ENCODE assay signal across 20 mouse cellular contexts in the genomic region with DNA sequence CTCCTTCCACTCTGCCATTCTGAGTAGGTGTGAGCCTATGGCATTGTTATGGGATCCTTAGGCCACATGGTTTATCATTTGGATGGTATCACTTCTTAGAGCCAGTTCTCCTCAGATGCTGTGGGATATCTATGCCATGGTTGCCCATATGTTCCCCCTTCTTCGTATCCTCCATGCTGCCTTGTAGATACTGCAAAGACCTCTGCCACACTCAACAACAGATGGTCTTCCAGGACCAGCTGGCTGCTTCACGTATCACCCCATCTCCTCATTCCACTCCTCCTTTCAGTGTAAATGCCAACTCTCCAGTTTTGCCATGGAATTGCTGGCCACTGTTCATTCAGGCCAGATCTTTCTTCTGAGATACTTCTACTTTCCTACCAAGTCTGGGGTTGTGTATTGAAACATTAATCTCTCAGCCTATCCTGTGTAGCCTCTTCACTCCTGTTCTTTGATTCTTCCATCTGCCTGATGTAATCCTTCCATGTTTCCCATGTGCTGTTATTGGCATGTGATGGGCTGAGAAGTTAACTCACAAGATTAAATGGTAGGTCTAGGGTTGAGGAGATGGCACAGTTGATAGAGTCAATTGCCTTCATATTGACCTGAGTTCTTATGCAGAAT.
"Had no signal": no experiment of that assay in that cellular context is flagged by ENCODE, and none has a peak within 500 bp of the region (broad histone marks: within the 10 kb centered on the region; RNA-seq: fewer than 3 reads in every experiment).

No protein-coding gene starts in this region.

- H3K27me3 ChIP-seq: lung, embryonic 15.5 days; midbrain, embryonic 12.5 days; neural tube, embryonic 13.5 days; neural tube, embryonic 15.5 days had no signal

- H3K4me1 ChIP-seq: lung, embryonic 15.5 days; midbrain, embryonic 12.5 days; neural tube, embryonic 13.5 days; neural tube, embryonic 15.5 days had no signal

- H3K9ac ChIP-seq: lung, embryonic 15.5 days; midbrain, embryonic 12.5 days; neural tube, embryonic 13.5 days; neural tube, embryonic 15.5 days had no signal

- H3K9me3 ChIP-seq: lung, embryonic 15.5 days; midbrain, embryonic 12.5 days; neural tube, embryonic 13.5 days; neural tube, embryonic 15.5 days had no signal

- H3K36me3 ChIP-seq: lung, embryonic 15.5 days; midbrain, embryonic 10.5 days; midbrain, embryonic 12.5 days; neural tube, embryonic 13.5 days; neural tube, embryonic 15.5 days had no signal

- DNase-seq: lung, adult 2 months; lung, postnatal 14 days; lung, postnatal 4 days; midbrain, embryonic 14.5 days; retina, postnatal 1 day; right cerebral cortex, adult 18-20 months; right cerebral cortex, postnatal 25 days; right cerebral cortex, postnatal 4 days; spleen, adult 18-20 months; thymus, adult 18-20 months; thymus, postnatal 14 days; thymus, postnatal 36 days had no signal

- H3K27ac ChIP-seq: lung, embryonic 15.5 days; midbrain, embryonic 10.5 days; midbrain, embryonic 12.5 days; neural tube, embryonic 13.5 days; neural tube, embryonic 15.5 days had no signal

- H3K4me3 ChIP-seq: lung, embryonic 15.5 days; midbrain, embryonic 10.5 days; midbrain, embryonic 12.5 days; myocyte; neural tube, embryonic 13.5 days; neural tube, embryonic 15.5 days had no signal

- ATAC-seq: lung, postnatal 0 days; midbrain, embryonic 16.5 days had no signal

- H3K4me2 ChIP-seq: lung, embryonic 15.5 days; midbrain, embryonic 12.5 days; neural tube, embryonic 13.5 days; neural tube, embryonic 15.5 days had no signal
